ENCODE assay signal across 9 mouse cellular contexts in genomic region chr9:110044373-110044772, GRCm38 (mm10).
"Had no signal": no experiment of that assay in that cellular context is flagged by ENCODE, and none has a peak within 500 bp of the region (broad histone marks: within the 10 kb centered on the region; RNA-seq: fewer than 3 reads in every experiment).

No protein-coding gene starts in this region.

- ATAC-seq: intestine, embryonic 15.5 days; lung, postnatal 0 days; midbrain, embryonic 13.5 days had no signal

- DNase-seq: kidney, adult 2 months; kidney, postnatal 25 days; lung, adult 18-20 months; lung, postnatal 36 days; thymus, adult 2 months; thymus, postnatal 25 days had no signal
